Mouse (Mus musculus) MEL-GATA-1-ER (cell line): Measurements from ENCODE around the gene Zdbf2.

Source experiments
- DNase-seq: peaks from one replicate; pipeline ENCODE4 v3.0.0-alpha.2; 2012; ENCODE audit warnings: low read depth; ENCODE audit errors: extremely low read depth

Gene Zdbf2

GRCm38 (mm10) chr1:63272741-63273338 lies at the start of gene Zdbf2:
Gene Zdbf2 (plus strand): TSS chr1:63273265.
- no peak for DNase-seq

- DNase-seq: peak; percentile 19
Measured at GRCm38 (mm10) chr1:63225009-63225408, 48.1 kb upstream of the Zdbf2 start.

- DNase-seq: no peak
Measured at GRCm38 (mm10) chr1:63225890-63226289, 47.2 kb upstream of the Zdbf2 start.

DNA sequence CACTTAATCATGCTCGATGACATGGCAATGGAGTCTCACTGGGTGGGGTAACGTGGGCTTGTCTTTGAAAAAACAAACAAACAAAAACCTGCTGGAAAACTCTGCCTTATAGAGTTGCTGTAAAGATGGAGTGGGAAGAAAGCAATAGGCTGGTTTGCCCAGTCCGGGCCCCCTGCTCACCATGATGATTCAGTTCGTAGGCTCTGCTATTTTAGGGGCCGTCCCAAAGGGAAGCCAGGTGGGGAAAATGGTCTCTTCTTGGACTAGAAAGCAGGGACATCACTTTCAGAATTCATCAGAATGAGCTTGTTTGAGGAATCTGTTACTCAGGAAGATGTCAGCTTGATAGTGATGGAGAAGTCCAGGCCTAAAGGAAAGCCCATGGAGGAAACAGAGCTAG lies 45.8 kb upstream of the Zdbf2 start:
- DNase-seq: no peak

GRCm38 (mm10) chr1:63237371-63237770 lies 35.7 kb upstream of the Zdbf2 start:
- no peak for DNase-seq

GRCm38 (mm10) chr1:63239305-63239704 lies 33.8 kb upstream of the Zdbf2 start:
- no peak for DNase-seq

DNA sequence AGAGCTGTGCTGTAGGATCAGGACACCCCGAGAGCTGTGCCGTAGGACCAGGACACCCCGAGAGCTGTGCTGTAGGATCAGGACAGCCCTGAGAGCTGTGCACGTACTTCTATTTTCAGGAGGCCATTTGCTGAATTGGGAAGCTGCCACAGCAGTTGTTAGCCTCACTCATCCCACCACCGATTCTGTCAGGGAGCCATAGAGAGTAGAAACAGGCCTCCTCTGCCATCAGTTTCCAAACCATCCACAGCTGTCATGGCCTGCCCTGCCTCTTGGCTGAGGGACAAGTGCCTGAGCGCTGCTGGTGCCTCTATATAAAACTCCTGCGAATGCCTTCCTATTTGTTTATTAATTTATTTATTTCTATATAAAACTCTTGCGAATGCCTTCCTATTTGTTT lies 33.3 kb upstream of the Zdbf2 start:
- DNase-seq: no peak

DNA sequence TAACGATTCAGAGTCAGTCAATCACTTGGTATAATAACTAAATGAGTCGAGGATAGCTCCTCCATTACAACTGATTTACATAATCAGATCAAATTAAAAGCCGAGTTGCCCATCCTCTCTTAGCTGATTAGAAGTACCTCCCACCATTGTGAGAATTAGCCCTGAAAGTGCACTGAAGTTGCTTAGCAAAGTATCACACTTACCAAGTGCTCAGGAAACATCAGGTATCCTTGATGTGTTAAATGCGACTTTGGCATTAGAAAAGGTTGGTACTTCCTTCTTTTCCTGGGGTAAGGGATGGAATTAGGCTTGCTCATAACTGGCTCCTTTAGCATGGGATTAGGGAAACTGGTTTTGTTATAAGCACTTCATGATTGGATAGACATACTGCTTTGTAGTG lies 29.2 kb upstream of the Zdbf2 start:
- no peak for DNase-seq

DNA sequence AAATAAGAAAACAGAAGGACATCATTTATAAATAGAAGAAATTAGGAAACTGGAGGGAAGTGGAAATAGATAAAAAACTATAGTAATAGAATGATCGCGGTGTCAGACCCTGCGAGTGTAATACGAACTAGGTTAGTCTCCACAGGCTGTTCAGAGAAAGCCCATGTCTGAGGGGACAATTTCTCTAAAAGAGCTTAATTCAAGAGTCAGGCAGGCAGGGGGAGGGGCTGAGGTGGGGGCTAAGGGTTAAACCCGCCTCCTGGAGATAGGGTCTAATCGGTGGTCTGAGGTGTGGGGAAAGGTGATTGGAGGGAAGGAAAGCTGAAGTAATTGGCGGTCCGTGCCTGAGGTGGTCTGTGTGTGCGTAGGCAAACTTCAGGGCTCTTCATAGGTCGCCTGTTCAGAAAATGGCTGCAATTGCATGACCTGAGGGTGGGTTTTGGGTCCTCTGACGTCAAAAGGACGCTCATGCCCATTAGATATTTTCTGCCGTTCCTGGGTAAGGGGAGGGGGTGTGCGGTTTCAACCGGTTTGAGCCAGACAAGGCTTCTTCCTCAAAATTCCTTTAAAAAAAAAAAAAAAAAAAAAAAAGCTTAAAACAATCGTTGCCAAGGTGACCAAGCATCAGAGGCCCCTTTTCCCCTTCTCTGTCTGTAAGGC lies 26.1 kb upstream of the Zdbf2 start:
- no peak for DNase-seq

- no peak for DNase-seq
Measured at GRCm38 (mm10) chr1:63247831-63248359, 25.2 kb upstream of the Zdbf2 start.

- no peak for DNase-seq
Measured at GRCm38 (mm10) chr1:63248360-63248851, 24.7 kb upstream of the Zdbf2 start.

GRCm38 (mm10) chr1:63249261-63249660 lies 23.8 kb upstream of the Zdbf2 start:
- DNase-seq: no peak

DNA sequence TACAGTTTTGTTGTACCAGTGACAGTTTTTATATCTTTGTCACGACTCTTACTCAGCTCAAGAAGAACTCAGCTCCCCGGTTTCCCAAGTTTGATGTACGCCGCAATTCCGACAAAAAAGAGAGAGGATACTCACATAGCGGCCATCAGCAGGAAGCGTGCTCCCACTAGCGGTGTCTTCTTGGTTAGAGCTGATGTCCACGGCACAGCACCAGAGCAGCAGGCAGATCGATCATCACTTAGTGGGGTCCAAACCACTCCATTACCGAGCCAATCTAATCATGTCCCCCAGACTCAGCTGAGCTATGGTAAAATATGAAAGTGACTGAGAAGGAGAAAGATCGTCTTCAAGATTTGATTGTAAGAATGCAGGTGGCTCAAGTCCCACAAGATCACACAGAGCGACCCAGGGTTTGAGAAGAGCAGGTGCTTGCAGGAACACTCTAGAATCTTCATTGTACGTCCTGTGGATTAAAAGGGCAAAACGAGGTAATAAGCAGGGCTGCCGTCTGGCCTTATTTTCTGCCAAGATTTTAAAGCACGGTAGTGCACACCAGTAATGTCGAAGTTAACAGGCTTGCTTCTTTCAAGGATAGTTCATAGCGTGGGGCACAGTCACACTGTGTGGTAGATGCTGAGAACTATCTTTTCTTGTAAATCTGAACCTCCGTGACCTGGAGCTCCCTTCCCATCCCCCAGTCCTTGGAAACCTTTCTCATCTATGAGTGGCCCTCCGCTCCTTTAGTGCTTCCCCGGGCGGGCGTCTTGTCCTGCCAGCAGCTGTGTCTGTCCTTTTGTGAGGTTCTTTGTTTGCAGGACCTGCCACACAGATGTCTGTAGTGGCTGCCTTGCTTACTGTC lies 20.5 kb upstream of the Zdbf2 start:
- no peak for DNase-seq

- no peak for DNase-seq
Measured at GRCm38 (mm10) chr1:63253291-63253690, 19.8 kb upstream of the Zdbf2 start.

GRCm38 (mm10) chr1:63255101-63255500 lies 18.0 kb upstream of the Zdbf2 start:
- no peak for DNase-seq

DNA sequence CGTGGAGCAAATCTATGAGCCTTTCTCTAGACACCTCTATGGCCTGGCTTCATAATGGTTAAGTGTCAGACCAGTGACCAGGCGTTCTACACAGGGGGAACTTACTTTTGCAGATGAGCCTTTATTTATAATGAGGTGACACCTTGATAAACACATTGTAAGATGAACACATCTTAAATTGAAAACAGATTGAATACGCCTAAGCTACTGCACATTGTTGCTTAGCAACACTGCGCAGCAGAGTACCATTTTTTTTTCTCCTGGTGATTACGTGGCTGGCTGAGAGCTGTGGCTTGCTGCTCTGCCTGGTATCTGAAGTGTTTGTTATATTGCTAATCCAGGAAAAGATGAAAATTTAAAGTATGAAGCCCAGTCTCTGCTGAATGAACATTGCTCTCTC lies 17.0 kb upstream of the Zdbf2 start:
- DNase-seq: no peak

- DNase-seq: no peak
Measured at GRCm38 (mm10) chr1:63258501-63258900, 14.6 kb upstream of the Zdbf2 start.

DNA sequence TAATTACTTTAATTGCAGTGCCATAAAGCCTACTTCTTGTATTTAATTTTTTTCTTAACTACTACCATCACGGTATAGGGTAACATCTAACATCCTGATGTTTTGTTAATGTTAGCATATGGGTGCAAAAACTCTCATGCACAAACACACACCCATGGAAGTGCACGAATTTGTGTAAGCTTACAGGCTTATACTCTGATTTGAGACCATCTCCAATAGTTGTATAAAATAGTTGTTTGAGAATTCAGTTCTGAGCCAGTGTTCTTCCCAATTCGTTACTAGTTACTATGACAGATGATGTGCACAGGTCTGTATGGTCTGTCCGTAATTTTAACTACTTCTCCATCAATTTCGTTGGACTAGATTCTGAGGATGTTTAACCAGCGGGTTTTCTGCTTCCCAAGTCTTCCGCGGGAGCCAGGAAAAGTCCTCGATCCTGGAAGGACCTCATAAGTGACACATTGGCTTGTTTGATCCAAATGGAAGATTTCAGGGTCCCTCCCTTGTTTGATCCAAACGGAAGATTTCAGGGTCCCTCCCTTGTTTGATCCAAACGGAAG lies 13.7 kb upstream of the Zdbf2 start:
- no peak for DNase-seq

DNA sequence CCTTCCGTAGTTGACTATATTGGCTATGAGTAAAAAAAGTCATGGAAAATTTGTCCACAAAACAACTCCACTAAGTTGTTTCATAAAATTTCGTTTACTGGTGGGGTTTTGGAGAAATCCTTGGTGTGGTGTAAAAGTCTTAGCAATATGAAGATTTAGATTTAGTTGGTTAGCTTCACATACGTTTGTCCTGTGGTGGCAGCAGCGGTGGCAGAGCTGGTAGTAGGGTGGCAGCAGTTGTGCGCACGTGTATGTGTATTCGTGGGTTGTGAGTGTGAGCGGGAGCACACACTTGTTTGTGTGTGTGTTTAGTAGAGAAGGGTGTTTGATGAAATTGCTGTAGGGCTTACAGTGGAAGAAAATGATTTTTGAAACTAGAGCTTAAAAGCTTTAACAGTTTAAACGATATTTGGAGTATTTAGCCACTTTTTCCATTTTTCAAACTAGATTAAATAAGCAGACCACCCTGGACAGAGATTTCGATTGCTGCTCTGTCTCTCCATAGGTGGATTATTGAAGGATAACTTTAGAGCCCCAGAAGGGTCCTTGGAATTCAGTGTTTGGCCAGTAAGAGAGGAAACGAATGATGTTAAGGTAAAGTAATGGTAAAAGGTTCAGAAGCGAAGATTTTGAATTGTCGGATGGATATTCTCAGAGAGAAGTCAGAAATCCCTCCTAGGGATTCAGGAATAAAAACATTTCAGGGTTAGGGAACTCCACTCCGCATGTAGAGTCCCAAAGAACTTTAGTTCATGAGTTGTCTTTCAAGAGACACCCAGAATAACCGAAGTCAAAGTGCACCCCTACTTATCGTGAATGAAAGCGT lies 12.9 kb upstream of the Zdbf2 start:
- DNase-seq: no peak

- DNase-seq: no peak
Measured at GRCm38 (mm10) chr1:63260742-63261033, 12.4 kb upstream of the Zdbf2 start.

DNA sequence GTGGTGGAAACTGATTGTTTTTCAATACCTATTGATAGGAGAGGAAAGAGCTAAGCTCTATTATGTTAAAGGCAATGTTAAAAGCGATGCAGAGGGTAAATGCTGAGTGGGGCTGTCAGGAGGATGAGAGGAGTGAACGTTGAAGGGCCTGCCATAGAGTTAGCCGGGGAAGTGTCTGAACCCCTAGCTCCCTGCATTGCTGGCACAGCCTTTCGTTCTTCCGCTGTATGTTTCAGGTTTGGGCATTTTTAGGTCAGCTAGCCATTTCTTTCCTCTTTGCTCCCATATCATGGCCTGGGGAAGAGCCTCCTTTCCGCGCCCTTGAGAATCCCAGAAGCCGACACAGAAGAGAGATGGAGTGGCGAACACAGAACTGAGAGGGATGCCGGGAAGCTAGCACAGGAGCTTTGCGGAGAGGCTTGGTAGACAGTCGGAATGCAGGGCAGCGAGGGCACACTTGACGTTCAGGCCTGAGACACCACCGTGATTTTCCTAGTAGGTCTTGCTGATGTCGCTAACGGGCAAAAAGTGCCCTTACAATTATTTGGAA lies 11.9 kb upstream of the Zdbf2 start:
- DNase-seq: no peak
